Mouse (Mus musculus) telencephalon, adult 2 months (tissue): ENCODE measurements around the gene Gm11492.

Experiments
- DNase-seq: peaks from one replicate; pipeline ENCODE4 v3.0.0-alpha.2; 2011; ENCODE audit warnings: low read depth, low spot score

The Gm11492 gene

GRCm38 (mm10) chr11:87578963-87579601 is 12.6 kb downstream of the Gm11492 start:
- no peak for DNase-seq

DNA sequence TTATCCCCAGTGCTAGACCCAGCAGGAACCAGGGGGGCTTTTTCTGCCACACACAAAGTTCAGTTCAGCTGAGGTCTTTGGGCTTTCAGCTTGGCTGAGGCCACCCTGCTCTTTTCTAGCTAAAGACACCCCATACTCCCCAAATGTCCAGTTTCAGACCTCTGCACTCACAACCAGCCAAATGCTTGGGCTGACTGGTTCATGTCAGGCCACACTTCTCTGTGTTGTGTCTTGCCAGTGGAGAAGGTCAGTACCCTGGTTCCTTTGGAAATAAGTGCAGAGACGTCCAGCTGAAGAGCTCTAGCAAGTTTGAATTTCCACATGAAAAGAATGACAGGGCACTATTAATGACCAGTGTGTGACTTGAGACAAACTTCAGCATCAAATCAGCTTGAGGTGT is 13.3 kb downstream of the Gm11492 start:
- DNase-seq, result no peak

DNA sequence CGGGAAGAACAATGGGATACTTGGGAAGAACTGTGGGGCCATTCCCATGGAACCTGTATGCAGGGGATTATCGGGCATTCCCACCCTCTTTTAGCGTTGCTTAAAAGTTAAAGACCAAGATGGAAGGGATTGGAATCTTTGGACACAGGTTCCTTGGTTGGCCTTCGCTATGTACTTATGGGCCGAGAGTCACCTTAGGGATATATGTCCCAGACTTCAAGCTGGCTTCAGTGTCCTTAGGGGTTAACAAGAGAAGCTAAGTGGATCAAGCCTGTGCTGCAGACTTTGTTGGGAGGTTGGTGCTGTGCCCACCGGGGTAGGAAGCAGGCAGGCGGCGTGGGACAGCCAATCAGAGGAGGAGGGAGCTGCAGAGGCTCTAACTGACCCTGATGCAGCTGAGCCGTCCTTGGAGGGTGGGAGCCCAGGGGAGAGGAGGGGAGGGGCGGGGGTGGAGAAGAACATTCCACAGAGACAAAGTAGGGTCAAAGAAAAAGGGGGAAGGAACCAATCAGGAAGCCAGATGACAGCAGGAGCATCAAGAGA is 14.2 kb downstream of the Gm11492 start:
- no peak for DNase-seq

DNA sequence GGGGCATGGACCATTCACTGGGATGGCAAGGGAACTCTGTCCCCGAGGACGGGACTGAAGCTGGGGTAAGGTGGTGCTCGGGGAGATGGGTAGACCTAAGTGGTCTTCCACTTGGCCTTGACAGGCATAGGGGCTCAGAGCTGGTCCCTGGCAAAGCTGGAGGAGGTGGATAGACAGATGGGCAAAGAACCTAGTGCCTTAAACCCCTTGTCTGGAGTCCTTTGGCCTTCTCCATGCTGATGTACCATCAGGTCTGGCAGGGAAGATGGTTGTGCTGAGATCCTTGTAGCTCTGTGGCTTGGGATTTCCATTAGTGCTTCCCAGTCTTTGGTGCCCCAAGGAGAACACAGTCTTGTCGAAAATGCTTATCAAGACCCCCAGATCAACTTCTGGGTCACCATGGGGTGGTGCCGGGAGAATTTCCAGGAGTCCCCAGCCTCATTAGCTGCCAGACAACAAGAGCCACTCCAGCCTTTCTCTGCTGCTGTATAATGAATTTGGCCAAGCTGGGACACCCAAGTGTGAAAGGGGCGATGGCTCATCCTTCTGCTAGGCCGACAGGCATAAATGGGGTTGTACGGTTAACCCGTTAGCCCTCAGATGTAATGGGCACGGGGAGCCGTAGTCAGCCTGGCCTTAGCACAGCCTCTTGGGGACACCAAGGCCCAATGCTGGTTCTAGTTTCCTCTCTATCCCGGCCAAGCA is 14.9 kb downstream of the Gm11492 start:
- no peak for DNase-seq

DNA sequence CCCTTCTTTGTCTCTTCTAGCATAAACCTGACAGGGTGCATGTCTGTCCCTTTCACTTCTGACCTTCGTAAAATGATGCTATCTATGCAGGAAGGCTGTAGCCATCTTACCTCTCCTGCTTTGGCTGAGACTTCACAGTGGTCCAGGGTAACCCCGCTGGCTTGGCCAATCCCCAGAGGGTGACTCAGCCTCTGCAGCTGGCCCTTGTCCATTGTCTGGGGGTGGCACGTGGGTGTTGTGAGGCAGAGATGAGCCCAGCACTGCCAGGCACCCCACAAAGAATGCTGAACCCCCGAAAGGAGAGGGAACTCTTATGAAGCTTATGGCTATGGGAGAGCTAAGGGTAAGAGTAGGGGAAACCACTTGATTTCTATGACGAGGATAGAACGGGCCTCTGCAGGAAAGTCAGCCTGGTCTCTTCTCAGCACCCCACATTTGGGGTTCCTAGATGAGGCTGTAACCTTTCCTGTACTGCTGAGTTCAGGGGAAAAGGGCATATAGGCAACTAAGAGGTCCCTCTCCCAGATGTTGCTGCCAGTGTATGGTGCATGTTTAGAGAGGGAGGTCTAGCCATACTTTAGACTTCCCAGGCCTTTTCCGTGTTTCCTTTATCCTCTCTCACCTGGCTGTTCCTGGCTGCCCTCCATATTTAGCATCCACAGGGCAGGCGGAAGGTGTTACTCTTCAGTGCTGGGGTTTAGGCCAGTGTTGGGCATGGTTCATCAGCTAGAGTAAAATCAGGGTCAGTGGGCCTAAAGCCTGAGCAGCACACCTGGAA is 15.7 kb downstream of the Gm11492 start:
- DNase-seq, result no peak

DNA sequence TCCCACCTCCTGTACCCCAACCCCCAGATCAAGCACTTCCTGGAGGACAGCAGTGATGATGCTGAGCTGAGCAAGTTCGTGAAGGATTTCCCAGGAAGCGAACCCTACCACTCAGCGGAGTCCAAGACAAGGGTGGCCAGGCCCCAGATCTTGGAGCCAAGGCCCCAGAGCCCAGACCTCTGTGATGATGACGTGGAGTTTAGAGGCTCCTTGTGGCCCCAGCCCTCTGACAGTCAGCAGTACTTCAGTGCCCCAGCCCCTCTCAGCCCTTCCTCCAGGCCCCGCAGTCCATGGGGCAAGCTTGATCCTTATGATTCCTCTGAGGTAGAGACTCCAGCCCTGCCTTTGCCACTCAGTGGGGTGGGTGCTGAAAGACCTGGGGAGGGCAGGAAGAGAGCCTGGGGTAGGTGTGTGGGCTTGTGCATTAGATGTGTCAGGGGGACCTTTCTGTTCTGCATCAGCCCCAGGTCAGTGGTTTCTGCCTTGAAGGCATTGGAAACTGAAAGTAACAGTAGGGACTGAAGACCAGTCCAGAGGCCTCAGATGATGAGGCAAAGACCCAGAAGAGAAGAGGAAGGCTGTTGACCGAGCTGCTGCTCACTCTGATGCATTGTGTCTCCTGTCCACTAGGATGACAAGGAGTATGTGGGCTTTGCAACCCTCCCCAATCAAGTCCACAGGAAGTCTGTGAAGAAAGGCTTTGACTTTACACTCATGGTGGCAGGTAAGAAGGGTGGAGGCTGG is 17.0 kb downstream of the Gm11492 start:
- no peak for DNase-seq

DNA sequence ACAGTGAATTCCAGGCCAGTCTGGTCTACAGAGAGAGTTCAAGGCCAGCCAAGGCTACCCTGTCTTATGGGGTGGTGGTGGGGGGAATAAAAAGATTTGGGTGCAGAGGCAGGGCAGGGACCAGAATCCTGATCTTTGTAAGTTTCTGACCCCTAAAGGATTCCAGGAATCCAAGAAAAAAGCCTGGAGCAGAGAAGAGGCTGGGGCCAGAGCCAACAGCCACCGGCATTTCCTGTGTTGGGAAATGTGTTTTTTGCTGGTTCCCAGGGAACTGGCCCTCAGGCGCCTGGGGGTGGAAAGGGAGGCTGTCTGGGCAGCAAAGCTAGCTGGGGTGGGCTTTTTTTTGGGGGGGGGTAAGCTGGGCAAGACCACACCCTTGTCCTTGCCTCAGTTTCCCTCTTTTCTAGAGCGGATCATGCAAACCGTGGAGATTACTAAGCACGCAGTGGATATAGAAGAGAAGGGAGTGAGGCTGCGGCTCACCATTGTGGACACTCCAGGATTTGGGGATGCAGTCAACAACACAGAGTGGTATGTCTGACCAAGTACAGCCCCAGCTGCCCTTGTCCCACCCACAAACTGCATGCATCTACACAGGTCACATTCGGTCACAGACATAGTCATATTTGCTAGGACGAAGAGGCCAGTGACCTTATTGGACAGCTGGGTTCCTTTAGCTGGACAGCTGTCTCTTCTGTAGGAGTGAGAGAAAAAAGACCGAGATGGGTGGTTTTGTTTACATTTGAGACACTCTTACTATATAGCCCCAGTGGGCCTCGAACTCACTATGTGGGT is 18.5 kb downstream of the Gm11492 start:
- DNase-seq, result no peak

DNA sequence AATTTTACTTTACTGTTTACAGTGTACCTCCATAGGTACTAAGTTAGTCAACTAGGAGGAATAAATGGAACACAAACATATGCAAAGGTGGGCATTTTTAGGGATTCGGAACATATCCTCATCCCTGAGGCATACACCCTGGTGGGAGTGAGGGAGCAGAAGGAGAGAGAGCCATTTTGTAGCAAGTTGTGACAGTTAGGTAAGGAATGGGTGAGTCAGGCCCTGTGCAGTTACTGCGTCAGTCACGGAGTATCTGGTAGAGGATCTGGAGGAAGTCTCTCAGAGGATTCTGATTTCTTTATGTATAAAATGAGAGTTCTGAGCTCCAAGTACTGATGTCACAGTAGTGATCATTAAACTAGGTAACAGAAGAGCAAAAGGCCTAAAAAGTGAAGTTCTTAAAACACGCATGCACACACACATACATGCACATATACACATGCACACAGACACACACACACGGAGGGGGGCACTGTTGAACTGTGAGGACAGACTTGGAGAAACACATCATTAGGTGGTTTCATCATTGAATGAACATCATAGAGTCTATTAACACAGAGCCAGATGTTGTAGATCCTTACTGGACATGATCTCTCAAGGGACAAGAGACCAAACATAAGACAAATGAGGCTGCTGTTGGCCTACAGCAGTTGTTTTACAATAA is 20.9 kb downstream of the Gm11492 start:
- DNase-seq, result no peak

GRCm38 (mm10) chr11:87589605-87590004 is 23.2 kb downstream of the Gm11492 start:
- DNase-seq, result no peak

GRCm38 (mm10) chr11:87590841-87591525 is 24.5 kb downstream of the Gm11492 start:
- no peak for DNase-seq

DNA sequence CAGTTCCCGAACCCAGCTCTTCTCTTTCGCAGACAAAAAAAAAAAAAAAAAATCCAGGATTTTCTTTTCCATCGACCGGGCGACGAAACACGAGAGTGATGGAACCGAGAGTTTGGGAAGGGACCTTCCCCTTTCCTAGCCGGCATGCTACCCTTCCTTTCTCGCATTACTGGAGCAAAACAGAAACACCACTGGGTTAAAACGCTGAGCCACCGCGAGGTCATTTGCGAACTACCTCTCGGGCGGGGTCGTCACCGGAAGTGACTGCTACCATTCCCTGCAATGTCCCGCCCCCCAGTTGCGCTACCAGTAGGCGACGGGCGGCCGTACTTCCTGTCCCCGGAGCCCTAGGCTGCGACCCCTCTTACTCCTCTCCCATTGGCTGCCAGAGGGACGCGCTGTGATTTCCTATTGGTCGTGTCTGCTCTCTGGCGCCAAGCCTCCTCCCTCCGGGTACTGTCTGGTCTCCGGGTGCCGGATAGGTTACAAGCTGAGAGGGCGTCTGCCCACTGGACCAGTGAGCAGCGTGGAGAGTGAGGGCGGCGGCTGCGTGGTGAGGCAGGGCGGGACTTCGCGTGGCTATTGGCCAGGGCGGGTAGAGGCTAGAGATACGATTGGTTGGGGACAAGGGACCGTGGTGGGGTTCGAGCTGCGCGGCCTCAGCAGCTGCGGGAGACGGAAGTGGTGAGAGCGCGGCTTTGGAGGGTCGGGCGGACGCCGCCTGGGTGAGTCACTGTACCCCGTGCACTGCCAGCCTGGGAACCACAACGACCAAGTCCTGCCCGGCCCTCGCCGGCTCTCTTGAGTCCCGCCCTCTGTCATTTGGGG is 25.3 kb downstream of the Gm11492 start, which contains the start of gene Mtmr4:
TSS of gene Mtmr4 (plus strand) at position 637 of the 828 bp plus-strand sequence.
- DNase-seq, result peak; percentile 100

GRCm38 (mm10) chr11:87592354-87592695 is 25.9 kb downstream of the Gm11492 start:
- no peak for DNase-seq

- no peak for DNase-seq
These were observed 26.5 kb downstream of the Gm11492 start for GRCm38 (mm10) chr11:87592713-87593598.

DNA sequence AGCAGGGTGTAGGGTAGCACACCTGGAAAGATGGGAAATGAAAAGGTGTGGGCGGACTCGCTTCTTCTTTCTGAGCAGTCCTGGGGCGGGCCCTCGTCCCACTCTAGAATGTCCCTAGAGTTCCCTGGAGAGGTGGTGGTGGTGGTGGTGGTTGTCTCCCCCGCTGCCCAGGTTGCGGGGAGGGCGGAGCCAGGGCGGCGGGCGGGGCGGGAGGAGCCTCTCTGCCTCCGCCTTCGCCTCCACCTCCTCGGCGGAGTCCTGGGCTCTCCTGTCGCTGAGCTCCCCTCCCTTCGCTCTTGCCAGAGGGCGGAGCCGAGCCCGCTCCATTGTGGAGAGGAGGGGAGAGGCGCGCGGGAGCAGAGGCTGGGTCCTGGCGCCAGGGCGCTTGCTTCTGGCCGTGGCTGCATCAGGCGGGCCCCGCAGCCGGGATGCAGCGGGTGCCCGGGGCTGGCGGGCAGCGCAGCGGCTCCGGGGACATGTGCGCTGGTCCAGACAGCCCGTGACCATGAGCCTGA is 28.9 kb downstream of the Gm11492 start:
- DNase-seq, result peak; percentile 84

DNA sequence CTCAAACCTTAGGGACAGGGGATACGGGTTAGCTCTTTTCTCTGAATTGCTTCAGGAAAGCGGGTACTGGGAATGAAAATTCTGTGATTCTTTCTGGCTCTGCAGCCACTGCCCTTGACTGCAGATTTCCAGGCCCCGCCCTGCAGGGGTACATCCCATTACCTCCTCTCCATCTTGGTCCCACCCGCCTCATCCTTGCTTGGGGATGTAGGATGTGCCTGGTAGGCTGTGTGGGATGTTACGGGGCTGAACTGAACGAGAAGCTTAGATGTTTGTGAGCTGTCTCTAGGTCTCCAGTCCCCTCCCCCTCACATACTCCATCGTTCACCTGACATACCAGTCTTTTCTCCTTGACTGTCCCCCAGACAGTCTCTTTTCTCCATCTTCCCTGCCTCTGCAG is 29.5 kb downstream of the Gm11492 start:
- no peak for DNase-seq

GRCm38 (mm10) chr11:87596492-87596891 is 30.0 kb downstream of the Gm11492 start:
- no peak for DNase-seq

DNA sequence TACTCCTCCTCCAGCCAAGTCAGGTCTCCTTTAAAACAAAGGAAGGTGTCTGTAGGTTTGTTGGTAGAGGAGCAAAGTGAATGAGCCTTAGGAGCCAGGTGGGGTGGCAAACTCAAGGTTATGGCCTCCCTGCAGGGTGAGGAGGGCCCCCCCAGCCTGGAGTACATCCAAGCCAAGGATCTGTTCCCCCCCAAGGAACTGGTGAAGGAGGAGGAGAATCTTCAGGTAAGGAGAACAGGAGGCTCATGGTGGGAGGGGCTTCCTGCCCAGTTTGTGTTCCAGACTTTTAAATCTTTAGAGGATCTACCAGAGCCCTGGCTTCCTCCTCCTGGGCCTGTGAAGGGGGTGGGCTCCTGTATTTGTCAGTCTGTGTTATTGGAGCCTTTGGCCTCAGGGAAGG is 30.6 kb downstream of the Gm11492 start:
- DNase-seq, result no peak
